Mouse (Mus musculus): ENCODE measurements at regions not wholly inside any gene's neighbourhood (a gene's known extent, or its start where the extent isn't known, plus 50 kb on each side); places are given as distances from the start of the nearest gene placed in this dataset.

DNA sequence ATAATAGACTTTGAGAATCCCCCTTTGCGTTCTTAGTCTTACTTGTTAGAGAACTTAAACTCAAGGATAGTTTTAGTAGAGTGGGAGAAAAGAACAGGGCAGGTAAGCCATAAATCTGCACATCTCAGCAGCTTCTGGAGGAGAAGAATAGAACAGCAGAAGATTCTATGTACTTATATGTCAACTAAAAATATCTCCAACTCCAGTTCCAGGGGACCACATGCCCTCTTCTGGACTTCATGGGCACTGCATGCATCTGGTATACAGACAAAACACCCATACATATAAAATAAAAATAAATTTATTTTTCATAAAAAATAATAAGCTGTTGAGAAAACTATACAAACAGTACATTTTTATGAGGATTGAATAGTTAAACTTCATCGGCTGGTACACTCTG lies 196.4 kb downstream of the Mettl4 start:
- DNase-seq (ENCODE audit: low read depth, low spot score): peak; percentile 6

DNA sequence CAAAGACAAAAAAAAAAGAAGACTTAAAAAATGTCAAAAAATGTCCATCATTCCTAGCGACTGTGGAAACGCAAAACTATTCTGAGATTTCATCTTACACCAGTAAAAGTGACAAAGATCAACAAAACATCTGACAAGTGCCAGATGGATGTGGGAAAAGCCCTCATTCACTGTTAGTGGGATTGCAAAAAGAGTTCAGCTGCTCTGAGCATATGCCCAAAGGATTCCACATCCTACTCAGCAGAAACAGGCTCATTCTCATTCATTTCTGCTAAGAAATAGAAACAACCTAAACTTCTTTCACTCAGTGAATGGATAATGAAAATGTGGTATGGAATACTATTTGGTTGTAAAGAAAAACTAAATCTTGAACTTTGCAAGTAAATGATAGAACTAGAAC lies 221.1 kb downstream of the Mettl4 start:
- no peak for DNase-seq (ENCODE audit: low read depth, low spot score)

All from forelimb bud, embryonic 11.5 days (tissue).